Mouse (Mus musculus) lung, postnatal 0 days (tissue): ENCODE data around the gene Vmn2r-ps159.
"Not testable (repeated sequence)": the region's sequence is repeated elsewhere in the genome, so short reads cannot be mapped to it uniquely, and the experiment has no call there.

Experiments
- CTCF ChIP-seq: IDR thresholded peaks from 2 replicates; pipeline ENCODE4 v1.5.1; 2016; ENCODE audit warnings: antibody characterized with exemption, mild to moderate bottlenecking
- EP300 ChIP-seq: IDR thresholded peaks from 2 replicates; pipeline ENCODE4 v1.6.1; 2016; ENCODE audit warnings: antibody characterized with exemption, mild to moderate bottlenecking, control low read depth

DNA sequence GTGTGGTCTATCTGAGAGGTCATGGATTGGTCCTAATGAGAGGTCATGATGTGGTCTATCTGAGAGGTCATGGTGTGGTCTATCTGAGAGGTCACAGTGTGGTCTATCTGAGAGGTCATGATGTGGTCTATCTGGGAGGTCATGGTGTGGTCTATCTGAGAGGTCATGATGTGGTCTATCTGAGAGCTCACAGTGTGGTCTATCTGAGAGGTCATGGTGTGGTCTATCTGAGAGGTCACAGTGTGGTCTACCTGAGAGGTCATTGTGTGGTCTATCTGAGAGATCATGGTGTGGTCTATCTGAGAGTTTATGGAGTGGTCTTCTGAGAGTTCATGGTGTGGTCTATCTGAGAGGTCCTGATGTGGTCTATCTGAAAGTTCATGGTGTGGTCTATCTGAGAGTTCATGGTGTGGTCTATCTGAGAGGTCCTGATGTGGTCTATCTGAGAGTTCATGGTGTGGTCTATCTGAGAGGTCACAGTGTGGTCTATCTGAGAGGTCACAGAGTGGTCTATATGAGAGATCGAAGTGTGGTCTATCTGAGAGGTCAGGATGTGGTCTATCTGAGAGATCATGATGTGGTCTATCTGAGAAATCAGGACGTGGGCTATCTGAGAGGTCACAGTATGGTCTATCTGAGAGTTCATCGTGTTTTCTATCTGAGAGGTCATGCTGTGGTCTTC is 26.0 kb downstream of the Vmn2r-ps159 start:
- TF ChIP-seq CTCF, EP300: not testable (repeated sequence)
